Mouse (Mus musculus) midbrain, embryonic 14.5 days (tissue): ENCODE results near the gene Angpt4. TPM values are rescaled to one million over a fixed set of nuclear protein-coding genes. Genes with fewer than 3 reads are reported as not detected.

Experiments used
- ATAC-seq: fragments of 200-750 bp; cut with Nextera tagmentation; 2 replicates; pipeline ENCODE4 v1.8.0; 2017; ENCODE audit warnings: moderate number of reproducible peaks, moderate library complexity; ENCODE audit not compliant: low FRiP score, low TSS enrichment
- DNase-seq: peaks from one replicate; pipeline ENCODE4 v3.0.0-alpha.2; 2015
- H3K27ac ChIP-seq: fragments of 300-500 bp; sonication (generic); replicated peaks from 2 replicates; pipeline ENCODE4 v1.5.1; 2014; ENCODE audit warnings: mild to moderate bottlenecking, low read depth, low read length, moderate library complexity
- H3K27me3 ChIP-seq: fragments of 300-500 bp; sonication (generic); 2 replicates; pipeline ENCODE4 v1.6.1; 2014; ENCODE audit warnings: low read length, control low read depth, mixed read lengths; ENCODE audit not compliant: control insufficient read depth, insufficient read depth
- H3K36me3 ChIP-seq: fragments of 300-500 bp; sonication (generic); 2 replicates; pipeline ENCODE4 v1.6.1; 2014; ENCODE audit warnings: low read length, control low read depth; ENCODE audit not compliant: control insufficient read depth, insufficient read depth
- H3K4me1 ChIP-seq: fragments of 300-500 bp; sonication (generic); 2 replicates; pipeline ENCODE4 v1.6.1; 2014; ENCODE audit warnings: mild to moderate bottlenecking, antibody characterized with exemption, low read length, control low read depth; ENCODE audit not compliant: control insufficient read depth, insufficient read depth
- H3K4me2 ChIP-seq: fragments of 300-500 bp; sonication (generic); 2 replicates; pipeline ENCODE4 v1.6.1; 2014; ENCODE audit warnings: mild to moderate bottlenecking, low read length, moderate library complexity
- H3K4me3 ChIP-seq: fragments of 300-500 bp; sonication (generic); replicated peaks from 2 replicates; pipeline ENCODE4 v1.5.1; 2014; ENCODE audit warnings: low read depth, low read length
- H3K9ac ChIP-seq: fragments of 300-500 bp; sonication (generic); replicated peaks from 2 replicates; pipeline ENCODE4 v1.6.1; 2014; ENCODE audit warnings: mild to moderate bottlenecking, low read length, moderate library complexity
- H3K9me3 ChIP-seq: fragments of 300-500 bp; sonication (generic); 2 replicates; pipeline ENCODE4 v1.6.1; 2016; ENCODE audit warnings: low read length, control low read depth, mixed read lengths; ENCODE audit not compliant: control insufficient read depth
- WGBS: fragments of 180-500 bp; shearing (Covaris S2); extraction: QIAGEN DNeasy Blood & Tissue Kit; methylation state at CpG from one replicate; pipeline ENCODE4 v1.1.7; 2014; 5-methylcytosine and 5-hydroxymethylcytosine counted together
- polyA plus RNA-seq: library from polyadenylated mRNA; unstranded; fragments of >200 nt; fragmentation: Nextera tagmentation; extraction: Ambion mirVana; gene quantifications from 2 replicates; pipeline ENCODE4 v1.2.1, GENCODE M21; 2014

Angpt4 gene
- polyA plus RNA-seq = 0.17 TPM in 1 of 2 replicates, not detected in the other

DNA sequence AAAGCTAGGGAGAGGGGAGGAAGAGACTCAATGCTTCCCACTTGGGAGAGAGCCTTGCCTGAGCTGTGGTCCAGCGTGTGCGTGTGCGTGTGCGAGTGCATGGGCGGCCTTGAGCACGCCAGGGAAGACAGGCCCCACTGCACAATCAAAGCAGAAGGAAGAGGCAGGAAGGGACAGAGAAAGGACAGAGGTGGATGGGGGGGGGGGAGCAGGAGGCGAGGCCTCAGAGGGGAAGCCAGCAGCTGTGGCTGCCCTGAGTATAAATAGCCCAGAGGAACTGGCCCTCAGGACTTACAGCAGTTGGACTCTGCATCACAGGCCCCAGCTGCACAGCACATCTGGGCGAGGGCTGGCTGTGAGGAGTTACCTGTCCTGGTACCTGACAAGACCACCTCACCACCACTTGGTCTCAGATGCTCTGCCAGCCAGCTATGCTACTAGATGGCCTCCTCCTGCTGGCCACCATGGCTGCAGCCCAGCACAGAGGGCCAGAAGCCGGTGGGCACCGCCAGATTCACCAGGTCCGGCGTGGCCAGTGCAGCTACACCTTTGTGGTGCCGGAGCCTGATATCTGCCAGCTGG is at the start of gene Angpt4:
Angpt4 (plus strand) TSS at position 292 of the 582 bp plus-strand sequence.
- H3K9me3 ChIP-seq = no peaks in the 10 kb centered on the region
- no peak within 1 kb of the TSS for H3K27ac ChIP-seq
- no peak within 1 kb of the TSS for H3K9ac ChIP-seq
- no peaks in the 10 kb centered on the region for H3K4me1 ChIP-seq
- no peak for DNase-seq
- H3K4me3 ChIP-seq = no peak within 1 kb of the TSS
- no peaks in the 10 kb centered on the region for H3K36me3 ChIP-seq
- ATAC-seq = no peak
- H3K4me2 ChIP-seq = no peak within 1 kb of the TSS
- WGBS = 69% methylated on average over 12 of the region's 13 CpGs
- no peaks in the 10 kb centered on the region for H3K27me3 ChIP-seq

DNA sequence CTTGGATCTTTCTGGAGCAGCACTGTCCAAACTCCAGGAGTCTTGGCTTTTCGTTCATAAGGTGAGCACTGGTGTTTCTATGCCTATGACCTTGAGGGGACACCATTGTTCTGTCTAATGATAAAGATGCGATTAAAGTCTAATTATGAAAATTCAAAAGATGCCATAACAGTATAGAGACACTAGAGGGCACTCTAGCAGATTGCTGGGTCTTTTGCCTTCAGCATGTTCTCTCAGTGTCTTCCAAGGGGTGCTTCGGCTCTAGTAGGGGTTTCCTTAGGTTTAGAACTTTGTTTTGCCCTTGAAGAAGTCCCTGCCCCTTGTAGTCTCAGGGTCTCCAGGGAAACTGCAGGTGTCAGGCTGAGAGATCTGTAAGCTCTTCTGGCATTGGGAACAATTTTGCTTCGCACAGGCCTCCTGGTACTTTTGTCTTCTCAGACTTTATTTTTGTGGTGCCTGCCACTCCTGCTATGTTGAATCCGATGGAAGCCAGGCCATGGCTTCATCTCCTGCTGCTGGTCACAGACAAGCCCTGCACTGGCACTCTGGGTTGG is 48.7 kb upstream of the Angpt4 start:
- no peaks in the 10 kb centered on the region for H3K27me3 ChIP-seq
- H3K4me2 ChIP-seq = no peak overlapping the region
- no peak overlapping the region for H3K4me3 ChIP-seq
- WGBS = 43% methylated on average over 5 of the region's 5 CpGs
- no peak overlapping the region for H3K27ac ChIP-seq
- DNase-seq (peak; percentile 70), ATAC-seq (no peak)
- no peaks in the 10 kb centered on the region for H3K4me1 ChIP-seq
- no peaks in the 10 kb centered on the region for H3K36me3 ChIP-seq
- H3K9me3 ChIP-seq = no peaks in the 10 kb centered on the region
- no peak overlapping the region for H3K9ac ChIP-seq

DNA sequence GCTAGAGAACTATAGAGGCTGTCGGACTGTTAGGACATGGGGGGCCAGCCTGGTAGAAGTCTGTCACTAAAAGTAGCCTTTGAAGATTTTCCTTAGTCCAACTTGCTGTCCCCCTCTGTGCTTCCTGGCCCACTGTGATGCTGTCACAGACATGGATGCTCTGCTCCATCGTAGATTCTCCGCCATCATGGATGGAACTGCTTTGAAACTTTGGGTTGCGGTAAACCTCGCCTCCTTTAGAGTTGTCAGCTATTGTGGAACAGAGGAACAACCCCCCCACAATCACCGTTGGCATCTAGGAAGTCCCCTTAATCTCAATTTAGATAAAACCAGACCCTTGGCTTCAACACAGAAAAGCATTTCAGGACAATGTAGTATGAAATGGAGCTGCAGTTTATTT is 46.1 kb upstream of the Angpt4 start:
- no peak overlapping the region for H3K4me3 ChIP-seq
- 87% methylated on average over 6 of the region's 6 CpGs for WGBS
- no peaks in the 10 kb centered on the region for H3K36me3 ChIP-seq
- no peak overlapping the region for H3K9ac ChIP-seq
- no peaks in the 10 kb centered on the region for H3K4me1 ChIP-seq
- no peak overlapping the region for H3K27ac ChIP-seq
- no peak overlapping the region for H3K4me2 ChIP-seq
- H3K9me3 ChIP-seq = no peaks in the 10 kb centered on the region
- no peak for DNase-seq
- ATAC-seq = no peak
- no peaks in the 10 kb centered on the region for H3K27me3 ChIP-seq

DNA sequence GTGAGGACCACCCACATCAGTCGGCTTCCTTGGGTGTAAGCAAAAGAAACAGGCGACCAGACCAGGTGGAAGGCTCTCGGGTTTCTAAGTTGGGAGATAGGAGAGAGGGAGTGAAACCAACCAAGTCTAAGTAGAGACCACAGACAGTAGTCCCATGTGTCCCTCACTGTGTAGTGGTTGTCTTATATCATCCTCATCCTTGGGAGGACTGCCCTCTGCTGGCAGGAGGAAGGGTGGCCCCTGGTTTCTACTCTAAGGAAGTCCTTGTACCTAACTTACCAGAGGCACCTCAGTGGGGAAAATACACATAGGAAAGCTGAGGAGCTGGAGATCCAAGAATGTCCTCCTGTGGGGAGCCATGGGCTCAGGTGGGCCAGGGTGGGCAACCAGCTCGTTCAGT is 44.5 kb upstream of the Angpt4 start:
- Histone ChIP-seq H3K27me3 (no peaks in the 10 kb centered on the region), H3K4me2 (no peak overlapping the region), H3K27ac (no peak overlapping the region), H3K9me3 (no peaks in the 10 kb centered on the region), H3K36me3 (no peaks in the 10 kb centered on the region), H3K9ac (no peak overlapping the region), H3K4me3 (no peak overlapping the region), H3K4me1 (no peaks in the 10 kb centered on the region)
- ATAC-seq = no peak
- 40% methylated on average over 4 of the region's 4 CpGs for WGBS
- peak; percentile 65 for DNase-seq

DNA sequence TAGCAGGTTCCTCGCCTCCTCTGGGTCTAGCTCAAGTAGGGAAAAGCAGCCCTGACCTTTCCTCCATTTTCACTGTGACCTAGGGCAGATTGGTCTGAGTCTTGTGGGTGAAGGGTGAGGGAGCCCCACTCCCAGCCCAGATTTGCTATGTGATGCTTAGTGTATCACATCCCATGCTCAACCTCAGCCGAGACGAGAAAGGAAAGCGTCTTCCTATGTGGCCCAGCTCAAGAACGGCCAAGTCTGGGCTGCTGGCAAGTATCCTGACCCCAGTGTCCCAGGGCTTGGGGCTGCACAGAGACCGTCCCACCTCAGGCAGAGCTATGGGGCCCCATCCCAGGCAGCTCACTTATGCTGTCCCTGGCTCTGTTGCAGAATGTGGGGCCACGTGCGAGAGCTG is 42.8 kb upstream of the Angpt4 start:
- Histone ChIP-seq H3K27ac (no peak overlapping the region), H3K4me3 (no peak overlapping the region), H3K4me2 (no peak overlapping the region), H3K27me3 (no peaks in the 10 kb centered on the region), H3K9ac (no peak overlapping the region), H3K36me3 (no peaks in the 10 kb centered on the region), H3K9me3 (no peaks in the 10 kb centered on the region), H3K4me1 (no peaks in the 10 kb centered on the region)
- ATAC-seq = no peak
- WGBS = 85% methylated on average over 8 of the region's 8 CpGs
- DNase-seq = no peak

DNA sequence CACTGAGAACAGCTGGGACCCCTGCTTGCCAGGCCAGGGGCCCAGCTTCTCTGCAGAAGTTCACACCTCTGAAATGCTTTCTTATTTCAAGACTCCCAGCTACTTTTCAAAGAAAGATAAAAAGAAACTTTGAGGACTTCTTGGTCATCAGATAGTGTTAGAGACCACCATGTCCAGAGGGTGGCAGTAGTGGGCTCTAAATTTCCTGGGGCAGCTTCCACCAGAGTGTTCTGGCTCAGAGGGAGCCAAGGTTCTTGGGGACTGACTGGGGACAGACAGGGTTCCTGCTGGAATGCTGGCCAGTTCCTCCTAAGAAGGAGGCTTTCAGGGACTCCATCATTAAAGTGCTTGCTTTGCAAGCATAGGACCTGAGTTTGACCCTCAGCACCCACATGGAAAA is 36.5 kb upstream of the Angpt4 start:
- Histone ChIP-seq H3K36me3 (no peaks in the 10 kb centered on the region), H3K27me3 (no peaks in the 10 kb centered on the region), H3K4me2 (no peak overlapping the region), H3K9ac (no peak overlapping the region), H3K4me1 (no peaks in the 10 kb centered on the region), H3K4me3 (no peak overlapping the region), H3K27ac (no peak overlapping the region), H3K9me3 (no peaks in the 10 kb centered on the region)
- peak; percentile 36 for DNase-seq
- no peak for ATAC-seq

DNA sequence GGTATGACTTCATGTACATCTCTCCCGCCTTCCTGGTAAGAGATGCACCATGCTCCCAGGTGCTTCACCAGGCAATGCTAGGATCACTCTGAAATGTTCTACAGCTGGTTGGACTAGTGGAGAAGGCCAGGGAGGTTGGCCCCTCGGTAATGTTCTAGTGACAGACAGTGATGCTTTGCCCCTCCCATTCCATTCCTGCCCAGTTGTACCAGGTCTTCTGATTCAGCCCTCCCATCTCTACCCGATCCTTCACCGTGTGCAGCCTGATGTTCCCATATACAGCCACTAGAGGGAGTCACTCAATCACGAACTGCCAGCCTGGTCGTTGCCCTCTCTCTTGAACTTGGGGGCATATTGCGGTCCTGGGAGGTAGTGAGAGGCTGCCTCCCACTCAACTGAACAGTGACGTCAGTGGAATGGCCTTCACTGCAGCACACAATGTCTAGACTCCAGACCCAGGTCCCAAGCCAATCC is 35.0 kb upstream of the Angpt4 start:
- DNase-seq (peak; percentile 78), ATAC-seq (peak; percentile 69)
- Histone ChIP-seq H3K4me2 (no peak overlapping the region), H3K27ac (no peak overlapping the region), H3K4me3 (no peak overlapping the region), H3K27me3 (no peaks in the 10 kb centered on the region), H3K36me3 (no peaks in the 10 kb centered on the region), H3K9me3 (no peaks in the 10 kb centered on the region), H3K4me1 (no peaks in the 10 kb centered on the region), H3K9ac (no peak overlapping the region)
- WGBS = 15% methylated on average over 8 of the region's 8 CpGs

DNA sequence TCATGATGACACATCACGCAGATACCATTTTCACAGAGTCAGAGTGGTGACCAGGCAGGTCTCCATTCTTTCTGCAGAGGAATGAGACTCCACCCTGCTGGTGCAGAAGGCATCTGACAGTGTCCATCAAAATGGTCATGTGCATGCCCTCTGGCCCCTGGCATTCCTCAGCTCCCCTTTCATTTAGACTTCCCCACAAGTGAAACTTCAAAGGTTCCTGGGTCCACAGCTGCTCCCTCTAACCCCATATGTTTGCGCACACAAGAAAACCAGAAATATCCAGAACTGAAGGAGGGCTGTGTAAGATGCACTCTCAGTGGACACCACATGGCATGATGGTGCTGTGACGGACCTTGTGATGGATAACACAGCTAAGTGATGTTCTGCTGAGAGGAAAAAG is 32.4 kb upstream of the Angpt4 start:
- H3K4me2 ChIP-seq = no peak overlapping the region
- no peak overlapping the region for H3K27ac ChIP-seq
- no peak overlapping the region for H3K4me3 ChIP-seq
- no peaks in the 10 kb centered on the region for H3K9me3 ChIP-seq
- ATAC-seq (no peak), DNase-seq (no peak)
- H3K4me1 ChIP-seq = no peaks in the 10 kb centered on the region
- 82% methylated on average over 3 of the region's 3 CpGs for WGBS
- H3K9ac ChIP-seq = no peak overlapping the region
- H3K36me3 ChIP-seq = no peaks in the 10 kb centered on the region
- no peaks in the 10 kb centered on the region for H3K27me3 ChIP-seq

DNA sequence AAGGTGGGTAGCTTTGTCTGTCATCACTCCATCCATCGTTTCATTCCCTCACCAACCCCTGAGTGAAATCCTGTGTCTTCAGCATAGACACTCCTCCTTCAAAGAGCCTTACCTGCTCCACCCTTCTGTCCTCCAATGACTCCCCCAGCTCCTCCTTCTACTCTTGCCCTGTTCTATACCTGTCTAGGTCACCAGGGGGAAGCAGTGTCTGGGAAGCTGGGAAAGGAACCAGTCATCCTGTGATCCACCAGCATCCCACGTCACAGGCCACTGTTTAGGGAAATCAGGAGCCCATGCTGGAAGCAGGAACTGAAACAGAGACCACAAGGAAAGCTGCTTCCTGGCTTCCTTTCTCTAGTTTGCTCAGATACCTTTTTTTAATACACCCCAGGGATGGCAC is 31.2 kb upstream of the Angpt4 start:
- H3K27ac ChIP-seq = no peak overlapping the region
- no peaks in the 10 kb centered on the region for H3K27me3 ChIP-seq
- no peaks in the 10 kb centered on the region for H3K36me3 ChIP-seq
- H3K4me1 ChIP-seq = no peaks in the 10 kb centered on the region
- no peak overlapping the region for H3K4me2 ChIP-seq
- 63% methylated on average over 2 of the region's 2 CpGs for WGBS
- H3K4me3 ChIP-seq = no peak overlapping the region
- no peak overlapping the region for H3K9ac ChIP-seq
- ATAC-seq (no peak), DNase-seq (no peak)
- no peaks in the 10 kb centered on the region for H3K9me3 ChIP-seq
